Mouse (Mus musculus): ENCODE results near the gene Gjb3.

The Gjb3 gene

DNA sequence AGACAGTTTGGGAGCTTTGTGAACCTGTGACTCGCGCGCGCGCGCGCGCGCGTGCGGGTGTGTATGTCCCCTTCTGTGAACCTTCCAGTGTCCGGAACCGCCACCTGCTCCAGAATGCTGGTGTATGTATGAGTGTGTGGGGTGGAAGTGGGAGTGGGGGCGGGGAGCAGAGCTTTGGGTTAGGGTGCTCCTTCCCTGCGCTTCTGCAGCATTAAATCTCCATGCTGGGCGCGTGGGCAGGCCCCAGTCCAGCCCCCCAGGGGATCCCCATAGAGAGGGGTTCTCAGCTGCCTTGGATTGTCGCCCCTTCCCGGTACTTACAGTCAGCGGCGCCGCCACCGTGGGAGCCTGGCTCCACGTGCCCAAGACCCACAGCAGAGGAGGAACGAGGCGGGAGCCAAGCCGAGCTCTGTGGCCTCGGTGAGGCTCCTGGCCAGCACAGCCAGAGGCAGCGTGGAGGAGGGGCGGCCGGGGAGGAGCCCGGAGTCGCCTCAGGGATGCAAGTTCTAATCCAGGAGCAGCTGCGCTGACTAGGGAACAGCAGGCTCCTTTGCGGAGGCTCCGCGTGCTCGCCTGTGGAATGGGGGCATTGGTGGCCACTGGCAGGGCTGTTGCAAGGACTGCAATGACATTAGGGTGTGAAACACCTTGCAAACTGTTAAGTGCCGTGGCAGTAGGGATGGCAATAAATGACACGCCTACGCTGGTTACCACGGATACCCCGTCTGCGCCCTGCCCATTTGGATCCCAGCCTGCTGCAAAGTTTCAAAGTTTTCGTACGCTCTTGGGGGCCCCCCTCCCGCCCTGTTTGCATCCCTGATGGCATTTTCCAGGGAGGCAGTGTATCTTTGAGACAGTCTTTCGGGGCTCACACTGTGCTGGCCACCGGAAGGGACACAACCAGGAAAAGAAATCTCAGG is at the start of gene Gjb3:
Gene Gjb3, minus strand, starts transcription at position 664 of the 920 bp plus-strand sequence.
- no peak for DNase-seq (ENCODE audit: low spot score)

DNA sequence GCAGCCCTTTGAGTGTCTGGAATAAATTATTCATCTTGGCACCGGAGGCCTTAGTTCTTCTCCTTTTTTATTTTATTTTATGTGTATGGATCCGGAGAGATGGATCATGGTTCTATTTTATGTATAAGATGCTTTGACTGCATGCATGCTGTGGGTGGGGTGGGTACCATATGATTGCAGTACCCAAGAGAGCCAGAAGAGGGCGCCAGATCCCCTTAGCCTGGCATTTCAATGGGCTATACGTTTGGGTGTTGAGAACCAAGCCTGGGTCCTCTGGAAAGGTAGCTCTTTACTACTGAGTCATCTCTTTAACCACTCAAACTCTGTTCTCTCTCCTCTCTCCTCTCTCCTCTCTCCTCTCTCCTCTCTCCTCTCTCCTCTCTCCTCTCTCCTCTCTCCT is 46.7 kb upstream of the Gjb3 start:
- DNase-seq (ENCODE audit: low spot score), result no peak

- no peak for DNase-seq (ENCODE audit: low spot score)
These were observed 45.0 kb upstream of the Gjb3 start for GRCm38 (mm10) chr4:127375541-127376177.

GRCm38 (mm10) chr4:127374645-127375044 is 44.0 kb upstream of the Gjb3 start:
- DNase-seq (ENCODE audit: low spot score), result no peak

DNA sequence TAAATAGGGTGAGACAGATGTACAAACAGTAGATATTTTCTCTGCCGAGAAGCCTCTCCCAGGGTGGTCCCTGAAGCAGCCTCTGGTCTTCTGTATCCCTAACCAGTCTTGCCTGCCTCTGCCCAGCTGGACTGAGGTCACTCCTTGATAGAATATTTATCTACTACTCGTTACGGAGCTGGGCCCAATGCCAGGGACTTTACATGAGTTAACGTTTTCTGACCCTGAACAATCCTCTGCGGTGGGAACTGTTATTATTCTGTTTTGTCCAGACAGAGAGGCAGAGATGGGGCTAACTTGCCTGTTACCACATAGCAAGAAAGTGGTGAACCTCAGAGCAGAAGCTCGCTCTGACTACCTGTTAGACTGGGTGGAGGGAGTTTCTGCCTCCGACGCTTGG is 42.8 kb upstream of the Gjb3 start:
- no peak for DNase-seq (ENCODE audit: low spot score)

DNA sequence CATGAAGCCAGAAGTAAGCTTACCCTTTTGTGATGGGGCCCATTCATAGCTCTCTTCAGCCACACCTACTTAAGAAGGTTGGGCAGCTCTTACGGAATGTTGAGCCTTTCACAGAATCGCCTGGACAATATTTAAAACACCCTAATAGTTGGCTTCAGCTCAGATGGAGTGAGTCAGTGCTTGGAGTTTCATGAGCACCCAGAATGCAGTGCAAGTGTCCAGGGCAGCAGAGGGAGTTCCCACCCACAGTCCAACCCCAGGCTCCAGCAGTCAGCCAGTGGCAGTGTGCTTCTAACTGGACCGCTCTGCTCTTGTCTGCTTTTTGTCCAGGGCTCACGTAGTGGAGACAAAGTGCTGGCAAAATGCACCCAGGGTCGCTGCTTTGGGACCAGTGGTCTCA is 40.9 kb upstream of the Gjb3 start:
- no peak for DNase-seq (ENCODE audit: low spot score)

DNA sequence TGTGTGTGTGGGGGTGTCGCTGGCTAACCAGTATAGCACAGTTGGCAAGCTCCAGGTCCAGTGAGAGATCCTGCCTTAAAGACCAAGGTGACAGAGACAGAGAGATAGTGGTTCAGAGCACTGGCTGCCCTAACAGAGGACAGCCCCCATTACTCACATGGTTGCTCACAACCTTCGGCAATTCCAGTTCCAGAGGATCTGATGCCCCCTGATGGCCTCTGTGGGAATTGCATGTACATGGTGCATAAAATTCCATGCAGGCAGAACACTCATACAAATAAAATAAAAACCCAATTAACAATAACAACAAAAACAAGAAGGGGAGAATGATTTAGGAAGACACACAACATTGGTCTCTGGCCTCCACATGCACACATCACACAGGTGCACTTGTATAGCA is 39.8 kb upstream of the Gjb3 start:
- no peak for DNase-seq (ENCODE audit: low spot score)

GRCm38 (mm10) chr4:127368379-127368973 is 37.8 kb upstream of the Gjb3 start:
- DNase-seq (ENCODE audit: low spot score), result peak; percentile 61

DNA sequence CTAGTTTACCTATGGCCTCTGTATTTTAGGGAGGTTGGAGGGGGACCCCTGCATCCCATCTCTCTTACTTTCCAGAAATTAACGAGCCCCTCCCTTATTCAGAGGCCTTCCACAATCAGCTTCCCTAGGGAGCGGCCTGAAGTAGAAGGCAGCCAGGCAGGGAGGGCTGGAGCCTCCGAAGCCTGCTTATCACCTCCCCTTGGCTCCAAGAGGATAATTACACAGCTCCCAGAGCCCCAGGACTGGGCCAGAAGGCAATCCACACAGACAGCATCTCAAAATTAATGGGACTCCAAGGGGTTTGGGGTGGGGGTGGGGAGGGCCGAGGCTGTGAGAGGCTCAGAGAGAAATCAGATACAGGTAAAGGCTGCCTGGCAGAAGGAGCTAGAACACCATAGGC is 35.2 kb upstream of the Gjb3 start:
- no peak for DNase-seq (ENCODE audit: low spot score)

GRCm38 (mm10) chr4:127365433-127365832 is 34.8 kb upstream of the Gjb3 start:
- no peak for DNase-seq (ENCODE audit: low spot score)

DNA sequence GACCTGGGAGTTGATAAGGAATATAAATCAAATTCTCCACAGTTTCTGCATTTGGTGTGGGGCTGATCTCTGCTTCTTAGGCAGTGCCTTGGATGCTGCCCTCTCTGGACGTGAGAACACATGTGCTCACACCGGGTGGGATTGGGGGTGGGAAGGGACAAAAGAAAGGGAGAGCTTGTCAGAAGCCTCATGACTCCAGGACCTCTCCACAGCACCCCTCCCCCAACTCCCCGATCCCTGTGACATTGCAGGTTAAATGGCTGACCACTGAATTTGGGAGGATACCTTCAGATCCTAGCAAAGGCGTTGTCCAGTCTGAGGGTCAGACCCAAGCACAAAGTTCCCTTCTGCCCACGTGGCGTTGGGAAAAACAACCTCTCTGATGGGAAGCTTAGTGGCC is 33.8 kb upstream of the Gjb3 start:
- no peak for DNase-seq (ENCODE audit: low spot score)

GRCm38 (mm10) chr4:127363331-127363730 is 32.7 kb upstream of the Gjb3 start:
- no peak for DNase-seq (ENCODE audit: low spot score)

GRCm38 (mm10) chr4:127362520-127362919 is 31.9 kb upstream of the Gjb3 start:
- DNase-seq (ENCODE audit: low spot score), result no peak

DNA sequence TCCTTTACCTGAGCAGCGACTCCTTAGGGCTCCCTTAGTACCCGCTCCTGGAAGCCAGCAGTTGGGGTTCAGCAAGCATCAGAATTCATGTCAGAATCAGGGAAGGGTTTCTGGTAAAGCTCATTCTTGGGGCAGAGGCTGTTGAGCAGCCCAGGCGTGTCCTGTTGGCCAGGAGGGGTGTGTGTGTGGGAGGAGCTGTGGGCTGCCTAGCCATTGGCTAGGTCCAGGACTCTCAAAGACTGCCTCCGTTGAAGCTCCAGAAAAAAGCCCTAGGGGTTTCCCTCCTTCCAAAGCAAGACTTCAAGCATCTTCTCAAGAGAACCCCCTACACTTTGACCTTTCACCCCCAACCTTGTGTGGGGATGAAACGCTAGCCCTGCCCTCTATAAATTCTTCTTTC is 27.4 kb upstream of the Gjb3 start, which contains the start of gene Gjb5:
Gene Gjb5, minus strand, starts transcription at position 164 of the 400 bp plus-strand sequence.
- DNase-seq (ENCODE audit: low spot score), result no peak

GRCm38 (mm10) chr4:127354506-127355485 is 24.2 kb upstream of the Gjb3 start:
- DNase-seq (ENCODE audit: low spot score), result peak; percentile 26

- DNase-seq (ENCODE audit: low spot score), result no peak
These were observed 23.4 kb upstream of the Gjb3 start, which contains the start of gene Gjb4 for GRCm38 (mm10) chr4:127353951-127354438. Gene Gjb4, minus strand, starts transcription at chr4:127354081.

GRCm38 (mm10) chr4:127352594-127352993 is 21.9 kb upstream of the Gjb3 start:
- no peak for DNase-seq (ENCODE audit: low spot score)

GRCm38 (mm10) chr4:127349560-127350300 is 19.1 kb upstream of the Gjb3 start:
- no peak for DNase-seq (ENCODE audit: low spot score)

- DNase-seq (ENCODE audit: low spot score), result no peak
These were observed 14.4 kb upstream of the Gjb3 start for GRCm38 (mm10) chr4:127345000-127345399.

DNA sequence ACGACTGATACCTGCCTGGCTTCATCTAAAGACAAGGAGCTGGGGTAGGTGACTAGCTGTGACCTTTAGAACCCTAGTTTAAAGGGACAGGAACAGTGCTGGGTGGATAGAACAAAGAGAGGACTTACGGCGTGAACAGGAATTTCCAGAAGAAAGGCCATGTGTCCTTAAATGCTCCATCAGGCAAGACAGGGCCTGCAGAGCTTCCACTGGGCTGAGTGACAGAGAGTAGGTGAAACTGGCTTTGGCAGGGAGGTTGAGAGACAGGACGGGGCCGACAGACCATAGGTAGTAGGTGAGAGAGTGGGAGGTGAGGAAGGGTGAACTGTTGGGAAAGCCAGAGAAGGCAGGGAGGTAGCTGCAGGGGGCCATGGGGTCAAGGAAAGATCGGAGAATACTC is 10.7 kb upstream of the Gjb3 start:
- no peak for DNase-seq (ENCODE audit: low spot score)

DNA sequence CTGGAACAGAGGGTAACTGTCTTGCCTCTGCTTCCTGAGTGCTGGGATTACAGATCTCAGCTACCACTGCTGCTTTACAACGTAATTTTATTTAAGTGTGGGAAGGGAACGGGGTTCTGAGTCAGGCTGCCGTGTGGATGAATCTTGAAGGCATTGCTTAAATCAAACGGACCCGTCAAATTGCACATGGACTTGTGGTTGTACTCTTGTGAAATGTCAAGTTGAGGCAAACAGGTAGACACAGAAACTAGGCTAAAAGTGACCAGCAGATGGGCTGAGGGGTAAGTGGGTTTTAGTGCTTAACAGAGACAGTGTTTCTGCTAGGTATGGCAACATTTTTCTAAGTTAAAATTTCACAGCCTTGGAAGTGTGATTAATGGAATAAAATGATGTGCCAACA is 7.0 kb upstream of the Gjb3 start:
- DNase-seq (ENCODE audit: low spot score), result no peak
